Mouse (Mus musculus) forebrain, embryonic 14.5 days (tissue): Measurements from ENCODE around the gene Tbcd. TPM values are rescaled to one million over a fixed set of nuclear protein-coding genes. Genes with fewer than 3 reads are reported as not detected.

Experiments used
- ATAC-seq: fragments of 200-750 bp; cut with Nextera tagmentation; 2 replicates; pipeline ENCODE4 v1.8.0; 2017; ENCODE audit warnings: mild to moderate bottlenecking, moderate library complexity
- DNase-seq: peaks from one replicate; pipeline ENCODE4 v3.0.0-alpha.2; 2015; ENCODE audit warnings: low spot score
- H3K27ac ChIP-seq: fragments of 300-500 bp; sonication (generic); 2 replicates; pipeline ENCODE4 v1.5.1; 2014; ENCODE audit warnings: low read depth, mild to moderate bottlenecking, control low read depth, low read length, moderate library complexity
- H3K27me3 ChIP-seq: fragments of 300-500 bp; sonication (generic); replicated peaks from 2 replicates; pipeline ENCODE4 v1.6.1; 2014; ENCODE audit warnings: low read length, control low read depth, mixed read lengths; ENCODE audit not compliant: control insufficient read depth, insufficient read depth
- H3K36me3 ChIP-seq: fragments of 300-500 bp; sonication (generic); 2 replicates; pipeline ENCODE4 v1.6.1; 2014; ENCODE audit warnings: low read length, control low read depth; ENCODE audit not compliant: control insufficient read depth, insufficient read depth
- H3K4me1 ChIP-seq: fragments of 300-500 bp; sonication (generic); 2 replicates; pipeline ENCODE4 v1.6.1; 2014; ENCODE audit warnings: antibody characterized with exemption, low read length, control low read depth; ENCODE audit not compliant: control insufficient read depth, insufficient read depth
- H3K4me2 ChIP-seq: fragments of 300-500 bp; sonication (generic); 2 replicates; pipeline ENCODE4 v1.6.1; 2014; ENCODE audit warnings: mild to moderate bottlenecking, control low read depth, low read length
- H3K4me3 ChIP-seq: fragments of 300-500 bp; sonication (generic); 2 replicates; pipeline ENCODE4 v1.5.1; 2014; ENCODE audit warnings: low read depth, low read length, control low read depth
- H3K9ac ChIP-seq: fragments of 300-500 bp; sonication (generic); 2 replicates; pipeline ENCODE4 v1.6.1; 2014; ENCODE audit warnings: mild to moderate bottlenecking, low read length, control low read depth, moderate library complexity
- H3K9me3 ChIP-seq: fragments of 300-500 bp; sonication (generic); replicated peaks from 2 replicates; pipeline ENCODE4 v1.6.1; 2016; ENCODE audit warnings: low read length, control low read depth, mixed read lengths; ENCODE audit not compliant: control insufficient read depth
- WGBS: fragments of 180-500 bp; shearing (Covaris S2); extraction: QIAGEN DNeasy Blood & Tissue Kit; methylation state at CpG from one replicate; pipeline ENCODE4 v1.1.7; 2014; 5-methylcytosine and 5-hydroxymethylcytosine counted together
- polyA plus RNA-seq: library from polyadenylated mRNA; unstranded; fragments of >200 nt; fragmentation: Nextera tagmentation; extraction: Ambion mirVana; gene quantifications from 2 replicates; pipeline ENCODE4 v1.2.1, GENCODE M21; 2014

Tbcd gene
- polyA plus RNA-seq, 1 experiment from 2014 or later, result 33.8 TPM

GRCm38 (mm10) chr11:121625007-121625406 lies 173.3 kb downstream of the Tbcd start:
- Histone ChIP-seq H3K27me3 (no peaks in the 10 kb centered on the region), H3K4me1 (no peaks in the 10 kb centered on the region), H3K4me3 (no peak overlapping the region), H3K9ac (no peak overlapping the region), H3K27ac (no peak overlapping the region), H3K36me3 (peaks cover 27% of the 10 kb centered on the region), H3K4me2 (no peak overlapping the region), H3K9me3 (no peaks in the 10 kb centered on the region)
- no peak for DNase-seq
- ATAC-seq, result no peak
- 87% methylated on average over 4 of the region's 4 CpGs for WGBS

DNA sequence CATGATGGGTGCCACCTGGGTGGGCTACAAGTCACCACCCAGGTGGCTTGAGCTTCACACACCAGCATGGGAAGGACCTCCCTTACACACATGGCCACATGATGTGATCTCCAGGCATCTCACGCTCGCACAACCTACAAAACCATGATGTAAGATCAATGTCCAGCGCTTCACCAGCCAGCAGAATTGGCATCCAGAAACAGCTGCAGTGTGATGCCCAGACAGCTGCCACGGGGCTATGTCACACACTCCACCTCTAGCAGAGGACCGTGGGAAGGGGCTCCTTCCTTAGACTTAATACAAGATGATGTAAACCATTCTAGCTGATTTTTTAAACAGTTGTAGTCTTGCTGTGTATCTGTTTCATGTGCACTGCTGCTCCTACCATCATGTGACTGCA lies 175.8 kb downstream of the Tbcd start:
- DNase-seq (no peak), ATAC-seq (no peak)
- Histone ChIP-seq H3K36me3 (peaks cover 8% of the 10 kb centered on the region), H3K4me3 (no peak overlapping the region), H3K9ac (no peak overlapping the region), H3K4me2 (no peak overlapping the region), H3K4me1 (no peaks in the 10 kb centered on the region), H3K27me3 (no peaks in the 10 kb centered on the region), H3K9me3 (no peaks in the 10 kb centered on the region), H3K27ac (no peak overlapping the region)
- WGBS, result 88% methylated on average over 5 of the region's 5 CpGs

DNA sequence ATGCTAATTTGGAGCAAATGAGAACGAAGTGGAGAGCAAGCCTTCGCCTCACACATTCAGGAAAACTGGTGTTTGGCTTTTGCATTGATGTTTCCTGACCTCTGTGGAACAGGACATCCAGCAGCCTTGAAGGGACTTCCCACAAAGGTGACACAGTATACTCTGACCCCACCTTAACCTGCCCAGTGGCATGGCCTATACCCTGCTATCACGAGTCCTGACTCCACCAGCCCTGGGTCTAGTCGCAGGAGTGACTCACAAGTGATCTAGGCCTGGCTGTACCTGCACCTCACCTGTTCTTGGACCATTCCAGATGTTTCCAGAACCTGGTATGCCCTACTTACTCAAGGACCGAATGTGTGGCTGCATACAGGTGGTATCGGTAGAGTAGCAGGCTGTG lies 177.8 kb downstream of the Tbcd start:
- ATAC-seq, result no peak
- Histone ChIP-seq H3K4me3 (no peak overlapping the region), H3K9ac (no peak overlapping the region), H3K27me3 (no peaks in the 10 kb centered on the region), H3K4me2 (no peak overlapping the region), H3K4me1 (no peaks in the 10 kb centered on the region), H3K27ac (no peak overlapping the region), H3K9me3 (no peaks in the 10 kb centered on the region), H3K36me3 (no peaks in the 10 kb centered on the region; the same call in 1 of the 2 replicates)
- WGBS, result 93% methylated on average over 6 of the region's 6 CpGs
- no peak for DNase-seq

DNA sequence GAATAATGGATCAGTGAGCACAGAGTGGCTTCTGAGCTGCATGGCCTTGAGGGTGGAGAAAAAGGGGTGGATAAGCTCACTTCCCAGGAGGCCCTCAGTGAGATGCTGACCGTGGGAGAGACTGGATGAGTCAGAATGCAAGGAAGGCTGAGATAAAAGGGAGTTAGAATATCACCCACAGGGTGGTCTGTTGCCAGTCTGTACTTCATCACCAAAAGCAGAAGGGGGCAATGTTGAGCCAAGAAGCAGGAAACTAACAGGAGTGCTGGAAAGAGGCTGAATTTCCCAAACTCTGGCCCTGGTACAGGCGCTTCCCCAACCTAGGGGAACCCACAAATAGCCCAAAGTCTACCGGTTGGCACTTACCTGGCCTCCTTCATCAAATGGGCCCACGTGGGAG lies 178.7 kb downstream of the Tbcd start:
- WGBS, result 77% methylated on average over 4 of the region's 4 CpGs
- no peak overlapping the region for H3K4me2 ChIP-seq
- peak; percentile 5 for DNase-seq

GRCm38 (mm10) chr11:121631410-121631809 lies 179.7 kb downstream of the Tbcd start:
- ATAC-seq (peak; percentile 67), DNase-seq (peak; percentile 46)
- Histone ChIP-seq H3K4me3 (no peak overlapping the region), H3K4me2 (no peak overlapping the region), H3K27me3 (no peaks in the 10 kb centered on the region), H3K9ac (no peak overlapping the region), H3K27ac (no peak overlapping the region), H3K36me3 (peaks cover 3% of the 10 kb centered on the region; the same call in 1 of the 2 replicates), H3K9me3 (no peaks in the 10 kb centered on the region), H3K4me1 (no peaks in the 10 kb centered on the region)
- WGBS, result 80% methylated on average over 7 of the region's 7 CpGs

More for the DNA sequence above, 178.7 kb downstream of the Tbcd start:
- Histone ChIP-seq H3K9me3 (no peaks in the 10 kb centered on the region), H3K36me3 (no peaks in the 10 kb centered on the region; the same call in 1 of the 2 replicates), H3K27me3 (no peaks in the 10 kb centered on the region), H3K27ac (no peak overlapping the region), H3K4me3 (no peak overlapping the region), H3K9ac (no peak overlapping the region), H3K4me1 (no peaks in the 10 kb centered on the region)
- ATAC-seq, result no peak

- Histone ChIP-seq H3K27me3 (no peaks in the 10 kb centered on the region), H3K4me3 (no peak overlapping the region), H3K4me2 (no peak overlapping the region), H3K27ac (no peak overlapping the region), H3K4me1 (no peaks in the 10 kb centered on the region), H3K36me3 (peaks cover 14% of the 10 kb centered on the region; the same call in 1 of the 2 replicates), H3K9me3 (no peaks in the 10 kb centered on the region), H3K9ac (no peak overlapping the region)
- 92% methylated on average over 10 of the region's 10 CpGs for WGBS
- DNase-seq, result no peak
- ATAC-seq, result no peak
Observed at GRCm38 (mm10) chr11:121636646-121637045, 184.9 kb downstream of the Tbcd start.

GRCm38 (mm10) chr11:121641501-121642145 lies 189.9 kb downstream of the Tbcd start:
- Histone ChIP-seq H3K27me3 (no peaks in the 10 kb centered on the region), H3K27ac (no peak overlapping the region), H3K4me1 (no peaks in the 10 kb centered on the region), H3K36me3 (peaks cover 9% of the 10 kb centered on the region; the same call in 1 of the 2 replicates), H3K4me3 (no peak overlapping the region), H3K4me2 (no peak overlapping the region), H3K9me3 (no peaks in the 10 kb centered on the region), H3K9ac (no peak overlapping the region)
- whole genome bisulfite sequencing, result 25% methylated on average over 2 of the region's 2 CpGs
- DNase-seq (peak; percentile 14), ATAC-seq (no peak)

DNA sequence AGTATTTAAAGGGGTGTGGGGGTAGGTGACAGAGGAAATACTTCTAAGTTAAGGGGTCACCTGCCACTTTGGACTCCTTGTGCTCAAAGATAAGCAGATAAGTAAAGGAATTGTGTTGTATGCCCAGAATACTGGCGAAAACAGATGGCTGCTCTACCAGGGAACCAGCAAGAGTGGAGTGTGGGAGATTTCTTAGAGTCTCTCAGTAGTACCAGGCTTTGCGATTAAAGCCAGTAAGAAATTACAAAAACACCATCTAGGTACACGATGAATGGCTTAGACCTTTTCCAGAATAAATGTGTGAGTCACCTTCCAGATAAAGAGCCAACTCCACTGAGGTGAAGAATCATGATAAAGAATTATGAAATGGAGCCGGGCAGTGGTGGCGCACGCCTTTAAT lies 193.6 kb downstream of the Tbcd start:
- Histone ChIP-seq H3K9me3 (no peaks in the 10 kb centered on the region), H3K27ac (no peak overlapping the region), H3K4me3 (no peak overlapping the region), H3K9ac (no peak overlapping the region), H3K4me2 (no peak overlapping the region), H3K36me3 (peaks cover 2% of the 10 kb centered on the region; the same call in 1 of the 2 replicates), H3K27me3 (no peaks in the 10 kb centered on the region), H3K4me1 (no peaks in the 10 kb centered on the region)
- ATAC-seq (no peak), DNase-seq (no peak)
- 94% methylated on average over 6 of the region's 6 CpGs for WGBS

DNA sequence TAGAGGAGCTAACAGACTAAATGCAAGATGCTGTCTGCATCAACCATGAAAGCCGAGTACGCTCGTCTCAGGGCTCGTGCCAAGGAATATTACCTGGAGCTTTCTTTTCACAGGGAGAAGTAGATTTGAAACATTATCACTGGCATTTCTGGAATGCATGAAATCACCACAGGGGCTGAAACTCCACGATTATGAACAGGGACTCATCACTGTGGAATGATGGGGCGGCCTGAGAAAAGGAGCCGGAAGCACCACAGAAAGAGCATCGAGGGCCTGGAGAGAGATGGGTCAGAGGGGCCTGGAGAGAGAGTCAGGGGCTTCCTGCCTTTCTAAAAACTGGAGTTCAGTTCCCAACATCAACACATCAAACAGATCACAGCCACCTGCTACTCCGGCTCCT lies 195.6 kb downstream of the Tbcd start:
- no peaks in the 10 kb centered on the region for H3K4me1 ChIP-seq
- no peaks in the 10 kb centered on the region for H3K9me3 ChIP-seq
- H3K4me2 ChIP-seq, result no peak overlapping the region
- H3K9ac ChIP-seq, result no peak overlapping the region
- no peak for ATAC-seq
- no peak overlapping the region for H3K4me3 ChIP-seq
- H3K27ac ChIP-seq, result no peak overlapping the region
- H3K36me3 ChIP-seq, result peaks cover 2% of the 10 kb centered on the region; the same call in 1 of the 2 replicates
- no peak for DNase-seq
- H3K27me3 ChIP-seq, result no peaks in the 10 kb centered on the region
- 84% methylated on average over 9 of the region's 9 CpGs for WGBS
